Mouse (Mus musculus): Measurements from ENCODE around the gene Gm6169. TPM values are rescaled to one million over a fixed set of nuclear protein-coding genes. Genes with fewer than 3 reads are reported as not detected.
"Not testable (repeated sequence)": the region's sequence is repeated elsewhere in the genome, so short reads cannot be mapped to it uniquely, and the experiment has no call there.

The Gm6169 gene
- 3.6 and 4.2 TPM in 2 replicates for total RNA-seq (2015)
- 0.41 and 0.87 TPM in 2 replicates for total RNA-seq (2017)

- ATAC-seq (replicated peaks; ENCODE audit: poor library complexity): peak; percentile 99
Measured at GRCm38 (mm10) chr13:97099187-97099852, at the start of gene Gm6169. TSS of gene Gm6169 (minus strand) at chr13:97099237.

GRCm38 (mm10) chr13:97145834-97146233 lies 46.8 kb upstream of the Gm6169 start:
- ATAC-seq (replicated peaks; ENCODE audit: poor library complexity): peak; percentile 97

GRCm38 (mm10) chr13:97142321-97142720 lies 43.3 kb upstream of the Gm6169 start:
- no peak for ATAC-seq (replicated peaks; ENCODE audit: poor library complexity)

GRCm38 (mm10) chr13:97138404-97138931 lies 39.4 kb upstream of the Gm6169 start:
- not testable (repeated sequence) for ATAC-seq (replicated peaks; ENCODE audit: poor library complexity)

DNA sequence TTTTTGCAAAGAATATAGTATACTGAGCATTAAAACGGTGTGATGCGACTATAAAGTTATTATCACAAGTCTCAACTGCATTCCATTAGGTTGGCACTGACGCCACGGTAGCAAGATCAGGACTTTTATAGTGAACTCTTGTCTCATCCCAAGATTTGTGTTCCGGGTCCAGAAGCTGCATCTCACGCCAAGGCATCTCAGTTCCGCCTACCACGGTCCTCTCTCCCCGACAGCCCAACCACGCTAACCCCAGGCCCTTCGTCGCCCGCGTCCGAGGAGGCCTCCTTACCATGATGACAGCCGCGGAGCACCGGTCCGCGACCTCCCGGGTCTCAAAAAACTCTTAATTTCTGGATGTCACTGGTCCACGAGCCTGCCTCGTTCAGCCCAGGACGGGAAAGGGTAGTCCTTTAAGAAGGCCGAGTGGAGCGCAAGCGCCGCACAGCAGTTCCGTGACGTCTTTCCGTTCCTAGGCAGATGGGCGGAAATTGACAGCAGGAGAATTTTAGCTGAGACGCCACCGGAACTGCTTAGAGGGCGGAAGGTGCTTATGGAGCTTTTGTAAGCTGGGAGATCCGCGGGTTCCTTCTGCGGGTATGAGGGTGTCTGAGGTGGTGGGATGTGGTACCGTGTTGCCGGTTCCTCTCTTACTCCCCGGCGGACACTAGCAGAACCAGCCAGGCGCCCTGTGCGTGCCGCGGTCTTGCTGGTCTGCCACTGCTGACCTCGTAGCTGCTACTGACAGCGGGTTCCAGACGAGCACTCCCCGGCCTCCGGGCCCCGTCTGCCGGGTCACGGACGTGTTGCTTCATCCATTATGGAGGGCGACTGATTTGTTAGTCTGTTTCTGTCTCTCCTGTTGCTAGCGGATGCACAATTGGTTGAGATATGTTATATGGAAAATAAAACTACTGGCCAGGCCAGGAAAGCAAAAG lies 38.7 kb upstream of the Gm6169 start, which contains the start of the genes Gfm2 and Nsa2:
Gfm2 (plus strand) TSS at position 472 of the 935 bp plus-strand sequence.
Nsa2 (minus strand) TSS at position 472 of the 935 bp plus-strand sequence.
- ATAC-seq (replicated peaks; ENCODE audit: poor library complexity): peak; percentile 99

DNA sequence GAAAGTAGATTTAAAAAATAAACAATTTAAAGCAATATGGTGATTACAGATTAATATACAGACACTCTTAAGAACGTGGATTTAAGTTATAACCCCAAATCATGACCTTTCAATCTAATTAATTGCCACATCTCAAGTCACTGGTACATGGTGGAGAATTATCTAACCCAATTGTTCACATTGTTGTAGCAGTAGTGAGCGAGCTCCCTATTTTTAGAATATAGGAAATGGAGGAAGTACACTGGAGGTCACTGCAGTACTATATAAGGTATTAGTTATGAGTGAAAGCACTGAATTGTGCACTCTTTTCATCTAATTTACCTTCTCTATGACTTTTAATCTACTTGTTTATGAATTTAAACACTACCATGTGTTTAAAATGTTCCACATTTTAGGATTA lies 31.4 kb upstream of the Gm6169 start:
- ATAC-seq (replicated peaks; ENCODE audit: poor library complexity): not testable (repeated sequence)

- not testable (repeated sequence) for ATAC-seq (replicated peaks; ENCODE audit: poor library complexity)
Measured at GRCm38 (mm10) chr13:97129654-97130053, 30.6 kb upstream of the Gm6169 start.

- no peak for ATAC-seq (replicated peaks; ENCODE audit: poor library complexity)
Measured at GRCm38 (mm10) chr13:97121341-97121740, 22.3 kb upstream of the Gm6169 start.

DNA sequence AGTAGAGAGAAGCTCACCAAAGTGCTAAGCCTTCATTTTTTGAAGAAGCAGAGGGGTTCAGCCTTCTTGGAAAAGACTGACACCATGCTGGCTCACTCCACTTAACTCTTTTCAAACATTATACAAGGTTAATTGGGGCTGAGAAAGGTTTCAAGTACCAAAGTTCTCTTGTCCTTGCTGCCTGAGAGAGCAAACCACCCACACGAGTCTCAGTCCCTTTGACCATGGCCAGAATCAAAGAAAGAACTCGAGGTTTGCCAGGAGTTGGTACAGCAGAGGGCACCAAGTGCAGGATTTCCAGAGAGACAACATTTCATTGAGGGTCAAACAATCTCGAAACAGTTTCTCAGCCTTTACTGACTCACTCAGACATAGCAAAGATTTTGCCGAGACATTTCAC lies 10.0 kb upstream of the Gm6169 start:
- ATAC-seq (replicated peaks; ENCODE audit: poor library complexity): no peak

DNA sequence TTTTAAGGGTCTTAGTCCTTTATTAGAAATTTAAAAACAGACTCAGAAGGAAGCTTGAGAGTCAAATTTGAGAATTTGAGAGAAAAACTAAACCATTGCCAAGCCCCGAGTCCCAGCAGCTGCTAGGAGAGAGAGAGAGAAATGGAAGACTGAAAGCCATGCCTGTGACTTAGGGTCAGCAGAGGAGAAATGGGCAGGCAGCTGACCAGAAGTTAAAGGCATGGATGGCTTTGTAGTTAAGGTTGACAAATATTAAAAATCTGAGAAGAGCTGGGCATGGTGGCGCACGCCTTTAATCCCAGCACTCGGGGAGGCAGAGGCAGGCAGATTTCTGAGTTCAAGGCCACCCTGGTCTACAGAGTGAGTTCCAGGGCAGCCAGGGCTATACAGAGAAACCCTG lies 8.7 kb upstream of the Gm6169 start:
- not testable (repeated sequence) for ATAC-seq (replicated peaks; ENCODE audit: poor library complexity)

- ATAC-seq (replicated peaks; ENCODE audit: poor library complexity): no peak
Measured at GRCm38 (mm10) chr13:97104996-97105395, 6.0 kb upstream of the Gm6169 start.

DNA sequence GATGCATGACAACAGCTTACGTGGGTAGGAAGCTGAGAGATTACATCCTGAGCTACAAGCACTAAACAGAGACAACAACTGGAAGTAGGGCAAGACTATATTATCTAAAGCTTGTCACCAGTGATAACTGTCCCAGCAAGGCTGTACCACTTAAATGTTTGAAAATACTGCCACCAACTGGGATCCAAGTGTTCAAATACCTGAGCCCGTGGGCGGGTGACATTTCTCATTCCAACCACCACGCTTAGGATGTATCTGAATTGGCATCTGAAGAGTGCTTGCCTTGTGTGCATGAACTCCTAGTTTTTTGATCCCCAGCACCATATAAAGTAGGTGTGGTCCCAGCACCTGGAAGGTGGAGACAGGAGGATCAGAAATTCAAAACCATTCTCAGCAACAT lies 3.3 kb downstream of the Gm6169 start:
- ATAC-seq (replicated peaks; ENCODE audit: poor library complexity): no peak

GRCm38 (mm10) chr13:97088183-97088582 lies 10.9 kb downstream of the Gm6169 start:
- ATAC-seq (replicated peaks; ENCODE audit: poor library complexity): no peak

DNA sequence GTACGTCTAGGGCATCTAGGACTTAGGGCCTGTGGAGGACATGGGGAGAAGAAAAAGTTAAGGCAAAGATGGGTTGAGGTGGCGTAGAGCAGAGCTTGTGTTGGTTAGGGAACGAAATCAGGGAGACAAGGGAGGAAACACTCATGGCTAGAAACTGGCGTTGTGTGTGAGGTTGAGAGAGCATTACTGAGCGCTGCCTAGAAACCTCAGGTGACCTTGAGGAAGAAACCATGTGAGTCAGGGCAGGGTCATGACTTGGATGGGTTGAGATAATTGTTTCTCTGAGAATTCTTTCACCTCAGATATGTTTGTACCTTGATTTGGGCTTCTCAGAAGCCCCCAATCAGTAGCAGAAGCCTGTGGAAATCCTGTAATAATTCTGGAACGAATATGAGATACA lies 11.6 kb downstream of the Gm6169 start:
- no peak for ATAC-seq (replicated peaks; ENCODE audit: poor library complexity)

DNA sequence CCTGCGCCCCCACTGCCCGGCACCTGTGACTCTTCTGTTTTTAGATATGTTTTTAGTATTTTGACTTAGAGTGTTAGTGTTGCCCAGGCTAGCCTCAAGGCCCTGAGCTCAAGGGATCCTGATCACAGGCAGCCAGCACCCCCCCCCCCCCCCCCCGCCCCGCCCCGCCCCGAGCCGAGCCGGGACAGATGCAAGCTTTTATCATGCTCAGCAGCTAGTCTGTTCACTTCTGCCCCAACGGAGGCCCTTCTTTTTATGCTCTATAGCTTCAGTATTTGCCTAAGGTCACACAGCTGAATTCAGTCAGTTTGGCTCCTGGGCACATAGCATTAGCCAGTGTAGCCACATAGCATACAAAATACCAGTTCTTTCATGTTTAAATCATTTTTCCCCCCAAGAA lies 12.7 kb downstream of the Gm6169 start:
- peak; percentile 66 for ATAC-seq (replicated peaks; ENCODE audit: poor library complexity)

GRCm38 (mm10) chr13:97082432-97082831 lies 16.6 kb downstream of the Gm6169 start:
- ATAC-seq (replicated peaks; ENCODE audit: poor library complexity): no peak

DNA sequence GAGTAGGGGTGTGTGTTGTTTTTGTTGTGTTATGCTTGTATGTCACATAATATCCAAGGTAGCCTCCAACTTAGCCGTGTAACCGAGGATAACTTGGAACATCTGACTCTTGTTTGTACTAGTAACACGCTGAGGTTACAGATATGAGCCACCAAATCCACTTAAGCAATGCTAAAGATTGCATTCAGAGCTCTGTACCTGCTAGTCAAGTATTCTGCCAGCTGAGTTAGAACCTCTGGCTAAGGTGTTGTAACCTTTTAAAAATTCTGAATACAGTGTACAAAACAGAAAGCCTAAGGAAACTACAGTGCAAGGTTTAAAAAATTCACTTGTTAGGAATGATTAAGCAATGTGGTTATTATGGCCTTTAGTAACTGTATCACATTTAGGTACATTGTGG lies 18.4 kb downstream of the Gm6169 start:
- no peak for ATAC-seq (replicated peaks; ENCODE audit: poor library complexity)

DNA sequence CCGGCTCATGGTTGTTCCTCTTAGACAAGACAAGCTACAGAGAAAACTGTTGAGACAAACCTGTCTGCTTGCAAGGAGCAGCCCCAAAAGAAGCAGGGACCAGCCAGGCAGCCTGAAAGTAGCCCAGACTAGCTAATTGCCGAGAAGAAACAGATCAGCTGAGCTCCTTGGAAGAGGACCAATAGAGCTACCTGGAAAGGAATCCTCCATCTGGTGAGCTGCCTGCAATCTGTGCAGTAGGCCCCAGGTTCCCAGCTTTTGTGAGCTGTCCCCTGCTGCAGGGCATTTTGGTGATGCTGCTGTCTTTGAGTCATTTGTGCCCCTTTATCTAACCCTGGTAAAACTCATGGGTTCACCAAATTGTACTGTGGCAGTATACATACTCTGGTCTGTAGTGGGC lies 18.8 kb downstream of the Gm6169 start:
- no peak for ATAC-seq (replicated peaks; ENCODE audit: poor library complexity)

DNA sequence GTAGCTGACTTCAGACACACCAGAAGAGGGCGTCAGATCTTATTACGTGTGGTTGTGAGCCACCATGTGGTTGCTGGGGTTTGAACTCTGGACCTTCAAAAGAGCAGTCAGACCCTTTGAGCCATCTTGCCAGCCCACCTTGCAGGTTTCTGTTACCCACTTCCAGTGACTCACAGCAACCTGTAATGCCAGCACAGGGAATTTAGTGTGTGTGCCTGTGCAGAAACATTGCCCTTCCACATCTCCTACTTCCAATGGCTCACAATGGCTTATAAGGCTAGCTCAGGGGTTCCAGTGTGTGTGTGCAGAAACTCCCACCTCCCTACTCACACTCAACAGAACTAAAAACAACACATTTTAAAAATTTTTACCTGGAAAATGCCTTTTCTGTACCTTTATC lies 21.5 kb downstream of the Gm6169 start:
- no peak for ATAC-seq (replicated peaks; ENCODE audit: poor library complexity)

DNA sequence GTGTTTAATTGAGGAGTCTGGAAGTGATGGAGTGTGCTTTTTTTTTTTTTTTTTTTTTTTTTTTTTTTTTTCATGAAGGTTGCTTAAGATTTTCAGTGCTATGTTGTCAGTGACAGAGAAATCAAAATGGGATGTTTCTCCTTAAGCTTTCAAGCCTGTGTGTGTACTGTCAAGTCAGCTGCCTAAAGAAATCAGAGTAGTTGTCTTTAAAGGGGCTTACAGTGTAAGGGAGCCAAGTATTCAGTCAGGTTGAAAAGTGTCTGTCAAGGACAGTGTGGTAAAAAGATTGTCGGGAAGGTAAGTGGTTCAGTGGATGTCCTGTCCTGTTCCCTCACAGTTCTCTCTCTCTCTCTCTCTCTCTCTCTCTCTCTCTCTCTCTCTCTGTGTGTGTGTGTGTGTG lies 25.5 kb downstream of the Gm6169 start:
- no peak for ATAC-seq (replicated peaks; ENCODE audit: poor library complexity)

GRCm38 (mm10) chr13:97071626-97072241 lies 27.3 kb downstream of the Gm6169 start:
- peak; percentile 47 for ATAC-seq (replicated peaks; ENCODE audit: poor library complexity)

Data from megakaryocyte progenitor cell, adult 5-6 weeks (primary cell).